Mouse (Mus musculus): ENCODE measurements around the gene Klk1b1. TPM values are rescaled to one million over a fixed set of nuclear protein-coding genes. Genes with fewer than 3 reads are reported as not detected.
"Not testable (repeated sequence)": the region's sequence is repeated elsewhere in the genome, so short reads cannot be mapped to it uniquely, and the experiment has no call there.

Klk1b1 gene
- polyA plus RNA-seq, 1 experiment from 2014 or later: not detected

DNA sequence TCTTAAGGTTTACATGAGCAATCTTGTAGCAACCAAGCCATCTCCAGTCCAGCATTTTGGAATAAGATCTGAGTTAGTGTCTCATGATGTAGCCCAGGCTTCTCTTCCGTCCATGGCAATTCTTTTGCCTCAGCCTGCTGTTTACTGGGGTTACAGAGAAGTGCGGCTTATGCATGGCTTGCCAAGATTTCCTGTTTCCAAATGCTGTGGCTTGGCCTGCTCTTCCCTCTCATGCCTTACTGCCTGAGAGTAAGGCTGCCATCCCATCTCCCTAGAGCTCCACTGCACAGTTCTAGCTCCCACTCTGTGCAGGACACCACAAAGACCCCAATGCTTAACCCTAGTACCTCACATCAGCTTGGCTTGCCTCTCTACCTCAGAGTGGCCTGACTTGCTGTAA is 1.1 kb downstream of the Klk1b1 start:
- Histone ChIP-seq H3K9ac (ENCODE audit: low read length) (no peak overlapping the region), H3K9me3 (ENCODE audit: control insufficient read depth, low read length) (no peaks in the 10 kb centered on the region), H3K4me3 (ENCODE audit: low read depth, low read length) (no peak overlapping the region), H3K27ac (ENCODE audit: low read depth, low read length) (no peak overlapping the region), H3K36me3 (ENCODE audit: control insufficient read depth, insufficient read depth, low read length) (no peaks in the 10 kb centered on the region), H3K27me3 (ENCODE audit: control insufficient read depth, insufficient read depth, low read length) (no peaks in the 10 kb centered on the region), H3K4me1 (replicated peaks; ENCODE audit: control insufficient read depth, insufficient read depth, low read length) (no peaks in the 10 kb centered on the region), H3K4me2 (ENCODE audit: low read depth, low read length, severe bottlenecking) (no peak overlapping the region)
- WGBS: 98% methylated on average over 2 of the region's 2 CpGs
- DNase-seq (ENCODE audit: low spot score) (no peak), ATAC-seq (replicated peaks; ENCODE audit: low FRiP score) (no peak)

- not testable (repeated sequence) for ATAC-seq (replicated peaks; ENCODE audit: low FRiP score); DNase-seq (ENCODE audit: low spot score); H3K4me3 ChIP-seq (ENCODE audit: low read depth, low read length); H3K4me2 ChIP-seq (ENCODE audit: low read depth, low read length, severe bottlenecking); H3K9me3 ChIP-seq (ENCODE audit: control insufficient read depth, low read length); H3K4me1 ChIP-seq (replicated peaks; ENCODE audit: control insufficient read depth, insufficient read depth, low read length); H3K9ac ChIP-seq (ENCODE audit: low read length); H3K27me3 ChIP-seq (ENCODE audit: control insufficient read depth, insufficient read depth, low read length); H3K27ac ChIP-seq (ENCODE audit: low read depth, low read length); H3K36me3 ChIP-seq (ENCODE audit: control insufficient read depth, insufficient read depth, low read length)
- 85% methylated on average over 1 of the region's 1 CpGs for WGBS
Measured at GRCm38 (mm10) chr7:43975761-43976160, 9.2 kb downstream of the Klk1b1 start, which contains the start of gene Klk1b9. Klk1b9 (plus strand) TSS chr7:43976061.

DNA sequence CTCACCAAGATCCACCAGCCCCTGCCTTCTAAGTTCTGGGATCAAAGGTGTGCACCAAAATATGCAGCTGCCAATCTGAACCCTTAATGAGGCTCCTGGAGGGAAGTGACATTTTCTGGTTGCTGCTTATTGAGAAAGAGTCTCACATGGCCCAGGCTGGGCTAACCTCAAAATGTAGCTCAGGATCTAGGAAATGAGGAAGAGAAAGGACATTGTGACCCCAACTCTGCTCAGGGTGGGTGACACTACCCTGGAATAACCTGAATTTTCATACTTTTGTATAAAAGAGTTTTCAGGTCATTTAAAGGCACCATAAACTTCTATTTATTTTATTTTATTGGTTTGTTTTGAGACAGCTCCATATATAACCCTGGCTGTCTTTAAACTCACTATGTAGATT is 19.1 kb downstream of the Klk1b1 start:
- Histone ChIP-seq H3K27me3 (ENCODE audit: control insufficient read depth, insufficient read depth, low read length) (no peaks in the 10 kb centered on the region), H3K4me3 (ENCODE audit: low read depth, low read length) (no peak overlapping the region), H3K4me2 (ENCODE audit: low read depth, low read length, severe bottlenecking) (no peak overlapping the region), H3K9ac (ENCODE audit: low read length) (no peak overlapping the region), H3K27ac (ENCODE audit: low read depth, low read length) (no peak overlapping the region), H3K4me1 (replicated peaks; ENCODE audit: control insufficient read depth, insufficient read depth, low read length) (no peaks in the 10 kb centered on the region), H3K36me3 (ENCODE audit: control insufficient read depth, insufficient read depth, low read length) (no peaks in the 10 kb centered on the region), H3K9me3 (ENCODE audit: control insufficient read depth, low read length) (no peaks in the 10 kb centered on the region)
- ATAC-seq (replicated peaks; ENCODE audit: low FRiP score) (no peak), DNase-seq (ENCODE audit: low spot score) (no peak)

DNA sequence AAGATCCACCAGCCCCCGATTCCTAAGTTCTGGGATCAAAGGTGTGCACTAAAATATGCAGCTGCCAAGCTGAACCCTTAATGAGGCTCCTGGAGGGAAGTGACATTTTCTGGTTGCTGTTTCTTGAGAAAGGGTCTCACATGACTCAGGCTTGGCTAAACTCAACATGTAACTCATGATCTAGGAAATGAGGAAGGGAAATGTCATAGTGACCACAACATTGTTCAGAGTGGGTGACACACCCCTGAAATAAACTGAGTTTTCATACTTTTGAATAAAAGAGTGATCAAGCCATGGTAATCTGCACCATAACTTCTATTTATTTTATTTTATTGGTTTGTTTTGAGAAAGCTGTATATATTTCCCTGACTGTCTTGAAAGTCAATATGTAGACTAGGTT is 28.3 kb downstream of the Klk1b1 start:
- H3K9me3 ChIP-seq (ENCODE audit: control insufficient read depth, low read length); H3K27me3 ChIP-seq (ENCODE audit: control insufficient read depth, insufficient read depth, low read length); H3K4me3 ChIP-seq (ENCODE audit: low read depth, low read length); H3K36me3 ChIP-seq (ENCODE audit: control insufficient read depth, insufficient read depth, low read length); H3K4me2 ChIP-seq (ENCODE audit: low read depth, low read length, severe bottlenecking); DNase-seq (ENCODE audit: low spot score); ATAC-seq (replicated peaks; ENCODE audit: low FRiP score); H3K4me1 ChIP-seq (replicated peaks; ENCODE audit: control insufficient read depth, insufficient read depth, low read length); H3K9ac ChIP-seq (ENCODE audit: low read length); H3K27ac ChIP-seq (ENCODE audit: low read depth, low read length): not testable (repeated sequence)
- 91% methylated on average over 1 of the region's 1 CpGs for WGBS

- H3K4me1 ChIP-seq (replicated peaks; ENCODE audit: control insufficient read depth, insufficient read depth, low read length); H3K4me3 ChIP-seq (ENCODE audit: low read depth, low read length); ATAC-seq (replicated peaks; ENCODE audit: low FRiP score); H3K9ac ChIP-seq (ENCODE audit: low read length); H3K27ac ChIP-seq (ENCODE audit: low read depth, low read length); DNase-seq (ENCODE audit: low spot score); H3K36me3 ChIP-seq (ENCODE audit: control insufficient read depth, insufficient read depth, low read length); H3K9me3 ChIP-seq (ENCODE audit: control insufficient read depth, low read length); H3K4me2 ChIP-seq (ENCODE audit: low read depth, low read length, severe bottlenecking); H3K27me3 ChIP-seq (ENCODE audit: control insufficient read depth, insufficient read depth, low read length): not testable (repeated sequence)
- 85% methylated on average over 4 of the region's 4 CpGs for WGBS
Measured at GRCm38 (mm10) chr7:43995577-43995976, 29.0 kb downstream of the Klk1b1 start, which contains the start of gene Klk1b11. Klk1b11 (plus strand) TSS chr7:43995877.

DNA sequence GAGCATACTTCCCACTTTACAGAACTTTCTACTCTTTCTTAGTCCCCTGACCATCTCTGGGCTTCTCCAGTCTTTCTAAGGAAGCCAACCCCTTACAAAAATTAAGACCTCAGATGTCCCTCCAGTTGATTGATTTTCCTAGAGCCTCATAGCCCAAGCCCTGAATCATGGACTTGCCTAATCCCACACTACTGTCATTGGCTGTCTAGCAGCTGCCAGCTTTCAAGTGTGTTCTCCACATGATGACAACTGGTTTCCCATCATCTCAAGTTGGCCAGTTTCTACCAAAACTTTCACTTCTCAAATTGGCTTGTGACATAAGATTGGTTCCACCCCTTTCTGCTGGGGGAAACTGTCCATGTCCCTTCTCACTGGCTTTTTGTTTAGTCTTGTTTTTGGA is 38.3 kb downstream of the Klk1b1 start:
- Histone ChIP-seq H3K27ac (ENCODE audit: low read depth, low read length) (no peak overlapping the region), H3K9me3 (ENCODE audit: control insufficient read depth, low read length) (no peaks in the 10 kb centered on the region), H3K9ac (ENCODE audit: low read length) (no peak overlapping the region), H3K4me1 (replicated peaks; ENCODE audit: control insufficient read depth, insufficient read depth, low read length) (no peaks in the 10 kb centered on the region), H3K4me2 (ENCODE audit: low read depth, low read length, severe bottlenecking) (no peak overlapping the region), H3K36me3 (ENCODE audit: control insufficient read depth, insufficient read depth, low read length) (no peaks in the 10 kb centered on the region), H3K27me3 (ENCODE audit: control insufficient read depth, insufficient read depth, low read length) (no peaks in the 10 kb centered on the region), H3K4me3 (ENCODE audit: low read depth, low read length) (no peak overlapping the region)
- DNase-seq (ENCODE audit: low spot score) (no peak), ATAC-seq (replicated peaks; ENCODE audit: low FRiP score) (no peak)

DNA sequence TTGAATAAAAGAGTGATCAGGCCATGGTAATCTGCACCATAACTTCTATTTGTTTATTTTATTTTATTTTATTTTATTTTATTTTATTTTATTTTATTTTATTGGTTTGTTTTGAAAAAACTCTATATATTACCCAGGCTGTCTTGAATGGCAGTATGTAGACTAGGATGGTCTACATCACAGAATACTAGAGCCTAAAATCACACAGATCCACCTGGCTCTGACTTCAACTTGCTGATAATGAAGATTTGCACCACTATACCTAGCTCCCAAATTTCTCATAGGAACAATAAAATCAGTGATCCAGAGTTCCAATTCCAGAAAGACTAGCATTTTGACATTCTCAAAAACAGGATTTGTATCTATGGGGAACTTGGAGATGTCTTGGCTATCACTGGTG is 45.3 kb downstream of the Klk1b1 start, which contains the start of gene Klk1b26:
TSS of gene Klk1b26 (plus strand) at position 301 of the 400 bp plus-strand sequence.
- not testable (repeated sequence) for H3K9me3 ChIP-seq (ENCODE audit: control insufficient read depth, low read length); DNase-seq (ENCODE audit: low spot score); H3K27ac ChIP-seq (ENCODE audit: low read depth, low read length); H3K27me3 ChIP-seq (ENCODE audit: control insufficient read depth, insufficient read depth, low read length); H3K36me3 ChIP-seq (ENCODE audit: control insufficient read depth, insufficient read depth, low read length); H3K4me2 ChIP-seq (ENCODE audit: low read depth, low read length, severe bottlenecking); H3K4me3 ChIP-seq (ENCODE audit: low read depth, low read length); H3K9ac ChIP-seq (ENCODE audit: low read length); H3K4me1 ChIP-seq (replicated peaks; ENCODE audit: control insufficient read depth, insufficient read depth, low read length); ATAC-seq (replicated peaks; ENCODE audit: low FRiP score)

- not testable (repeated sequence) for H3K9ac ChIP-seq (ENCODE audit: low read length); H3K4me2 ChIP-seq (ENCODE audit: low read depth, low read length, severe bottlenecking); H3K9me3 ChIP-seq (ENCODE audit: control insufficient read depth, low read length); ATAC-seq (replicated peaks; ENCODE audit: low FRiP score); H3K4me3 ChIP-seq (ENCODE audit: low read depth, low read length); H3K4me1 ChIP-seq (replicated peaks; ENCODE audit: control insufficient read depth, insufficient read depth, low read length); H3K36me3 ChIP-seq (ENCODE audit: control insufficient read depth, insufficient read depth, low read length); DNase-seq (ENCODE audit: low spot score); H3K27ac ChIP-seq (ENCODE audit: low read depth, low read length); H3K27me3 ChIP-seq (ENCODE audit: control insufficient read depth, insufficient read depth, low read length)
- WGBS: 81% methylated on average over 6 of the region's 6 CpGs
Measured at GRCm38 (mm10) chr7:44014666-44015065, 48.1 kb downstream of the Klk1b1 start.

GRCm38 (mm10) chr7:44015071-44015470 is 48.5 kb downstream of the Klk1b1 start:
- WGBS: 84% methylated on average over 5 of the region's 5 CpGs
- Histone ChIP-seq H3K9ac (ENCODE audit: low read length) (no peak overlapping the region), H3K9me3 (ENCODE audit: control insufficient read depth, low read length) (no peaks in the 10 kb centered on the region), H3K4me2 (ENCODE audit: low read depth, low read length, severe bottlenecking) (no peak overlapping the region), H3K4me3 (ENCODE audit: low read depth, low read length) (no peak overlapping the region), H3K27me3 (ENCODE audit: control insufficient read depth, insufficient read depth, low read length) (no peaks in the 10 kb centered on the region), H3K36me3 (ENCODE audit: control insufficient read depth, insufficient read depth, low read length) (no peaks in the 10 kb centered on the region), H3K4me1 (replicated peaks; ENCODE audit: control insufficient read depth, insufficient read depth, low read length) (no peaks in the 10 kb centered on the region), H3K27ac (ENCODE audit: low read depth, low read length) (no peak overlapping the region)
- ATAC-seq (replicated peaks; ENCODE audit: low FRiP score) (no peak), DNase-seq (ENCODE audit: low spot score) (no peak)

Data from forebrain, embryonic 11.5 days (tissue).